Mouse (Mus musculus) 3134 (cell line): Measurements from ENCODE around the gene Olfr1251.
"Not testable (repeated sequence)": the region's sequence is repeated elsewhere in the genome, so short reads cannot be mapped to it uniquely, and the experiment has no call there.

Experiments used
- DNase-seq: peaks from one replicate; pipeline ENCODE4 v3.0.0-alpha.2; 2011; ENCODE audit warnings: low spot score; ENCODE audit not compliant: insufficient read length; ENCODE audit errors: extremely low read depth

Olfr1251 gene

DNA sequence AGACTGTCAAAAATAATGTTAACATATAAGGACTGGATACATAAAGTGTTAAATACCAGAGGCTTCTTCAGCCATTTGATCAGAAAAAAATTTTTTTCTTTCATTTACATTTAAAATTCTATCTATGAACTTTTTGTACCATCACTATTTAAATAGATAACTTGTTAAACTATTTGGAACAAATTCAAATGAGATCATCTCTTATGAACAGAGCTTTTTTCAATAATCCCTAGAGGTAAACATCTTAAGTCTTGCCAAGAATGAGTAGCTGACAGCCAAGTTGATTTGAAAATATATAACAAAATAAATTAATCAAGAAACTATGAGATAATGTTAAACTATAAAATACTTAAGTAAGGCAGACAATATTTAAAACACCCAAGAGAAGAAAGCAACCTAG, at the start of gene Olfr1251:
Gene Olfr1251, minus strand, starts transcription at position 101 of the 400 bp plus-strand sequence.
- DNase-seq, result no peak

DNA sequence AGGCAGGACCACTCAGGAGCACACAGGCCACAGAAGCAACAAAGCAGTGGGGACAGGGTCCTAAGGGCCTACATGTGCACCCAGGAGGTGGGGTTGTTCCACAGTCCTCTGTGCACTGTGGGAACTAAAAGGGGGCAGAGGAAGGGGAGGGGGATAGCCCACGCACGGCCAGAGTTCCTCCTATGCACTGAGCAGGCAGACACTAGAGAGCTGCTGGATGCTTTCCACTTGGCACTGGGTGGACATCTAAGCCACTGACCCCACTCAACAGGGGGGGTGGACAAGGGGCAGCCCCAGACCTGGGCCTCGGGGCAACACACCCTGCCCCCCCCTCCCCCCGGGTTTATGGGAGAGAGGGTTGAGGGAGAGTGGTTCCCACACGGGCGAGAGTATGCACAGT, 20.2 kb upstream of the Olfr1251 start:
- DNase-seq, result no peak

DNA sequence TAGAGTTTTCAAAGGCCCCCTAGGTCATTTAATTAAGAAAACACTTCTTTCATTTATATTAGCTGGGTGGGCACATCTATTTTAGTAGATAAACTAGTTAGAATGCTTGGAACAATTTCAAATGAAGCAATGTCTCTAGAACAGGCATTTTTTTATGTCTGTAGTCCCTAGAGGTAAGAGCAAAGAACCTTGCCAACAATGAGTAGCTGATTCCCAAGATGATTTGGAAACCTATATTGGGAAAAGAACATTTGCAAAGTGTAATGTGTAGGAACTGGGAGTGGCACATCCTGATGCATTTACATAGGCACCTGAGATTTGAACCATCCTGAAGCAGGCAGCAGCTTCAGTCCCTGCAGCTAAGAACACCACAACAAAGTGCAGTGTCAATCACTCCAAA, 10.4 kb downstream of the Olfr1251 start, which contains the start of gene Olfr1250:
Gene Olfr1250, minus strand, starts transcription at position 101 of the 400 bp plus-strand sequence.
- no peak for DNase-seq

DNA sequence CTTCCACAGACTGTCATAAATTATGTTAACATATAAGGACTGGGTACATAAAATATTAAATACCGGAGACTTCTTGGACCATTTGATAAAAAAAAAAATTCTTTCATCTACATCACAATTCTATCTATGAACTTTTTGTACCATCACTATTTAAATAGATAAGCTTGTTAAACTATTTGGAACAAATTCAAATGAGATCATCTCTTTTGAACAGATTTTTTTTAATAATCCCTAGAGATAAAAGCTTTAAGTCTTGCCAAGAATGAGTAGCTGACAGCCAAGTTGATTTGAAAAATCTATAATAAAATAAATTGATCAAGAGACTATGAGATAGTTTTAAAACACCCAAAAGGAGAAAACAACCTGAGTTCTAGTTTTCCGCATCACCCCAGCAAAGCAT, 36.9 kb downstream of the Olfr1251 start, which contains the start of gene Olfr1249:
Gene Olfr1249, minus strand, starts transcription at position 101 of the 400 bp plus-strand sequence.
- no peak for DNase-seq

DNA sequence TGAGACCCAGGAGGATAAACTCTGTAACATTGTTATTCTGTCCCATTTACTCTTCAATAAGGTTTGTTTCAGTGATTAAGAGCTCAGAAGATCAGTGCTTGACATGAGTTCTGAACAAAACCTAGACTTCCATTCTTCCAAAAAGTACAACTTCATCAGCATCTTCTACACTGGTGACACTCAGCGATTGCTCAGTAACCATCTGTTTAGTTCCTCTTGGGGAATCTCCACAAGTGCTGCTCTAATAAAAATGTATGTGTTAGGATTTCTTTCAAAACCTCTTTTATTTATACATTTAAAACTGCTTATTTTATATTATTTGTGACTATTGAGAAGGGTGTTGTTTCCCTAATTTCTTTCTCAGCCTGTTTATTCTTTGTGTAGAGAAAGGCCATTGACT, 53.6 kb downstream of the Olfr1251 start, which contains the start of gene Olfr1248:
Gene Olfr1248, minus strand, starts transcription at position 101 of the 400 bp plus-strand sequence.
- not testable (repeated sequence) for DNase-seq
